In the genomic region with DNA sequence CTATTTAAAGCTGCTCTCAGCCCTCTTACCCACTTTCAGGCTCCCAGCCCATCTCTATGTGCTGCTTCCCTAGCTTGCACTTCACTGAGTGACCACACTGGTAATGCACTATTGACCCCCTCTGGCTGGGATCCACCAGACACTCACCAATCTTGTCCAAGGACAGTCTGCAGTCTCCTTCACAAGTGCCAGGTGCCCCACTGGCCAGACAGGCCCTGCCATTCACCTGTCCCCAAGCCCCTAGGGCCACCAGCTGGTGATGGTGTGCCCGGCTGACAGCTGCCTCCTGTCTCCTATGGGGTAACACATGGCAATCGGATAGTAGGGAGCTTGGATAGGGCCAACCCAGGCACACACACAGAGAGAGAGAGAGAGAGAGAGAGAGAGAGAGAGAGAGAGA, we compare ENCODE assay signal across 9 mouse cellular contexts. TPM values are rescaled to one million over a fixed set of nuclear protein-coding genes. Genes with fewer than 3 reads are reported as not detected.
DNase-seq lines count a peak whose midpoint lies in the region; ATAC-seq and TF ChIP-seq lines count a peak whose summit lies in the region.
"Had no signal": no experiment of that assay in that cellular context is flagged by ENCODE, and none has a peak within 500 bp of the region (broad histone marks: within the 10 kb centered on the region; RNA-seq: fewer than 3 reads in every experiment).

No protein-coding gene starts in this region.

- H3K27me3 ChIP-seq in heart, postnatal 0 days (ENCODE audit: control insufficient read depth, insufficient read depth, low read length), result peaks cover 64% of the 10 kb centered on the region
- H3K27me3 ChIP-seq in heart, embryonic 12.5 days (replicated peaks), result peaks cover 80% of the 10 kb centered on the region
- peaks cover 25% of the 10 kb centered on the region for H3K27me3 ChIP-seq in hindbrain, embryonic 11.5 days (ENCODE audit: control insufficient read depth, insufficient read depth, low read length)
- H3K27me3 ChIP-seq in small intestine, adult 2 months (ENCODE audit: control insufficient read depth, insufficient read depth, low read length), result no peaks in the 10 kb centered on the region

- H3K9me3 ChIP-seq in heart, postnatal 0 days (replicated peaks; ENCODE audit: control insufficient read depth, low read length), result no peaks in the 10 kb centered on the region
- no peaks in the 10 kb centered on the region for H3K9me3 ChIP-seq in heart, embryonic 12.5 days (replicated peaks)
- no peaks in the 10 kb centered on the region for H3K9me3 ChIP-seq in hindbrain, embryonic 11.5 days (ENCODE audit: control insufficient read depth, low read length)

- no peak for DNase-seq in heart, postnatal 0 days (ENCODE audit: low spot score)
- DNase-seq in testis, postnatal 10 days (ENCODE audit: low spot score), result peak; percentile 47
- DNase-seq in testis, postnatal 14 days (ENCODE audit: low spot score), result no peak
- DNase-seq in hindbrain, embryonic 11.5 days (ENCODE audit: low spot score), result no peak
- DNase-seq in layer of hippocampus, postnatal 25 days (ENCODE audit: extremely low spot score in 1 of 2, low spot score in 1 of 2), result no peak
- DNase-seq in ovary, postnatal 14 days (ENCODE audit: low spot score), result no peak

- H3K9ac ChIP-seq in heart, postnatal 0 days (replicated peaks; ENCODE audit: low read depth, low read length), result no peak overlapping the region; the same call in 1 of the 2 replicates
- no peak overlapping the region for H3K9ac ChIP-seq in heart, embryonic 12.5 days
- no peak overlapping the region for H3K9ac ChIP-seq in hindbrain, embryonic 11.5 days (ENCODE audit: low read depth, low read length)

- H3K4me1 ChIP-seq in heart, postnatal 0 days (ENCODE audit: control insufficient read depth, insufficient read depth), result no peaks in the 10 kb centered on the region; the same call in 1 of the 2 replicates
- peaks cover 13% of the 10 kb centered on the region for H3K4me1 ChIP-seq in heart, embryonic 12.5 days (replicated peaks)
- 0 out of 2 replicates have a peak, but pooled peaks cover 6% of the 10 kb centered on the region for H3K4me1 ChIP-seq in hindbrain, embryonic 11.5 days (replicated peaks; ENCODE audit: control insufficient read depth, insufficient read depth, low read length)
- H3K4me1 ChIP-seq in small intestine, adult 2 months (ENCODE audit: control insufficient read depth, insufficient read depth, insufficient read length, low read length), result peaks cover 29% of the 10 kb centered on the region

- no peak overlapping the region for H3K27ac ChIP-seq in heart, postnatal 0 days (ENCODE audit: low read depth)
- no peak overlapping the region for H3K27ac ChIP-seq in heart, embryonic 12.5 days (ENCODE audit: poor library complexity, severe bottlenecking)
- H3K27ac ChIP-seq in hindbrain, embryonic 11.5 days (ENCODE audit: low read depth, low read length), result no peak overlapping the region
- H3K27ac ChIP-seq in small intestine, adult 2 months (ENCODE audit: insufficient read depth, low read depth, low read length), result no peak overlapping the region
- H3K27ac ChIP-seq: macrophage had no signal

- TF ChIP-seq POLR2A in small intestine, adult 2 months (IDR thresholded peaks at IDR 0.05; ENCODE audit: low read depth, low read length), result no peak

- no peak for ATAC-seq in heart, postnatal 0 days (ENCODE audit: insufficient read depth, low read depth)
- ATAC-seq in heart, embryonic 12.5 days (ENCODE audit: insufficient number of reproducible peaks, low FRiP score), result no peak
- no peak for ATAC-seq in hindbrain, embryonic 11.5 days (ENCODE audit: low FRiP score)

- no peak for TF ChIP-seq CTCF in heart, postnatal 0 days (IDR thresholded peaks at IDR 0.05; ENCODE audit: low read depth)
- TF ChIP-seq CTCF in small intestine, adult 2 months (IDR thresholded peaks at IDR 0.05; ENCODE audit: extremely low read depth, insufficient read length, insufficient replicate concordance, low read depth, low read length), result no peak

- no peak for TF ChIP-seq EP300 in heart, postnatal 0 days (IDR thresholded peaks at IDR 0.05; ENCODE audit: low read depth)

- peak overlapping the region; percentile 88 for H3K4me2 ChIP-seq in heart, postnatal 0 days (ENCODE audit: low read depth, low read length)
- H3K4me2 ChIP-seq in heart, embryonic 12.5 days, result no peak overlapping the region
- peak overlapping the region; percentile 17; the same call in 1 of the 2 replicates for H3K4me2 ChIP-seq in hindbrain, embryonic 11.5 days (replicated peaks; ENCODE audit: low read depth, low read length)

- H3K36me3 ChIP-seq in heart, postnatal 0 days (replicated peaks; ENCODE audit: control insufficient read depth, insufficient read depth, low read length), result no peaks in the 10 kb centered on the region
- H3K36me3 ChIP-seq in heart, embryonic 12.5 days, result no peaks in the 10 kb centered on the region
- H3K36me3 ChIP-seq in hindbrain, embryonic 11.5 days (ENCODE audit: control insufficient read depth, insufficient read depth, low read length), result no peaks in the 10 kb centered on the region
- no peaks in the 10 kb centered on the region for H3K36me3 ChIP-seq in small intestine, adult 2 months (ENCODE audit: control insufficient read depth, insufficient read depth, low read length)

- WGBS in heart, postnatal 0 days, result 55% methylated on average over 2 of the region's 2 CpGs
- WGBS in heart, embryonic 12.5 days, result 47% methylated on average over 2 of the region's 2 CpGs
- WGBS in hindbrain, embryonic 11.5 days, result 42% methylated on average over 2 of the region's 2 CpGs
- WGBS in small intestine, adult 2 months, result 25% methylated on average over 2 of the region's 2 CpGs

- H3K4me3 ChIP-seq in heart, postnatal 0 days (ENCODE audit: low read depth, low read length), result peak overlapping the region; percentile 65
- H3K4me3 ChIP-seq in heart, embryonic 12.5 days, result no peak overlapping the region
- 0 out of 2 replicates have a peak overlapping the region, but pooled peaks have one; percentile 10 for H3K4me3 ChIP-seq in hindbrain, embryonic 11.5 days (ENCODE audit: low read depth, low read length)
- H3K4me3 ChIP-seq in small intestine, adult 2 months (ENCODE audit: low read depth, low read length), result peak overlapping the region; percentile 38

RNA-seq across cellular contexts. Expression of gene Sema7a, which starts 2.1 kb away (rescaled TPM):
- 12.4 and 16.8 TPM in 2 replicates for total RNA-seq in heart, postnatal 0 days (2014; rRNA removed; ENCODE audit: low replicate concordance)
- polyA plus RNA-seq in heart, postnatal 0 days (2015; fragmentation: Nextera tagmentation; extraction: Ambion mirVana), result 0.63 and 1.2 TPM in 2 replicates
- 0.14 and 0.18 TPM in 2 replicates for polyA plus RNA-seq in heart, embryonic 12.5 days (2016; fragmentation: Nextera tagmentation; extraction: Ambion mirVana)
- 2.0 and 3.6 TPM in 2 replicates for polyA plus RNA-seq in hindbrain, embryonic 11.5 days (2014; fragmentation: Nextera tagmentation; extraction: Ambion mirVana)
- 12.9 and 52.6 TPM in 2 replicates for polyA plus RNA-seq in small intestine, adult 2 months (2012; rRNA removed)
- total RNA-seq in layer of hippocampus, postnatal 25 days (2021), result 10 to 100 TPM; 83.9 to 92.6 TPM

RNA-seq across cellular contexts. Expression of gene Ubl7, which starts 31.3 kb away (rescaled TPM):
- 94.9 and 132 TPM in 2 replicates for total RNA-seq in heart, postnatal 0 days (2014; rRNA removed; ENCODE audit: low replicate concordance)
- 139 TPM in 2 replicates for polyA plus RNA-seq in heart, postnatal 0 days (2015; fragmentation: Nextera tagmentation; extraction: Ambion mirVana)
- polyA plus RNA-seq in heart, embryonic 12.5 days (2016; fragmentation: Nextera tagmentation; extraction: Ambion mirVana), result 103 and 104 TPM in 2 replicates
- 121 and 122 TPM in 2 replicates for polyA plus RNA-seq in hindbrain, embryonic 11.5 days (2014; fragmentation: Nextera tagmentation; extraction: Ambion mirVana)
- polyA plus RNA-seq in small intestine, adult 2 months (2012; rRNA removed), result 62.4 and 146 TPM in 2 replicates
- 100 to 1,000 TPM; 100 to 101 TPM for total RNA-seq in layer of hippocampus, postnatal 25 days (2021)
